Mouse (Mus musculus): Measurements from ENCODE around the gene Gm1113. TPM values are rescaled to one million over a fixed set of nuclear protein-coding genes. Genes with fewer than 3 reads are reported as not detected.

The Gm1113 gene
- polyA plus RNA-seq, 1 experiment from 2014 or later: not detected

DNA sequence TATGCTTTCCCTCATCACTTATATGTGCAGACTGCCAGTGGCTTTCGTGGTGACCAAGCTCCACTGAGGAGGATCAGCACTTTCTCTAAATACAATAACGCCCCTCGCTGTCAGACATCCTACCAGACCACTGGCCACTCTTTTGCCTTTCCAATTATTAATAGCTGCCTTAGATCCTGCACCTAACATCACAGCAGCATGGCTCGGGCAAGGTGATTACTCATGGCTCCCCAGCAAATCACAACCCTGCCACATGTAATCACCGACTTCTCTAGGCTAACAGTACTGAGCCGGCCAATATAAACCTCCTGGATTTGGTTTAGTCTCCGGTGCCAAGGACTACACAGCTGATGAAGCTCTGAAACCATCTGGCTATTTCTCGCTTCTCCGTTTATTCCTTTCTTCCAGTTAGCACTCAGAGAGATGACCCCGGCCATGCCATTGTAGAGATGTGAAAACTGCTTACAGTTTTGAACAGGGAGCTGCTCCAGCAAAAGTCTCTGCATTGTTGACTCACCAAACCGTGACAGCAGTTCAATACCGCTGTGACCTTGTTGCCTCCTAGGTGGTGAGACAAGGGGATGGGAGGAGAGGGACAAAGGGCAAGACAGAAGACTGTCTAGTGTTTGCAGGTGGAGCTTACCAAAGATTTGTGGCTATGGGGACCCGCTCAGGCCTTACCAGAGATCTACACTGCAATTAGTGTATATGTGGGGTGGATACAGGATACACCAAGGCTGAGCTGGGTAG is 21.1 kb upstream of the Gm1113 start:
- ATAC-seq (replicated peaks; ENCODE audit: low FRiP score, low TSS enrichment, low read depth): no peak
- no peak overlapping the region for H3K27ac ChIP-seq (ENCODE audit: low read depth)
- 74% methylated on average over 13 of the region's 13 CpGs for WGBS

DNA sequence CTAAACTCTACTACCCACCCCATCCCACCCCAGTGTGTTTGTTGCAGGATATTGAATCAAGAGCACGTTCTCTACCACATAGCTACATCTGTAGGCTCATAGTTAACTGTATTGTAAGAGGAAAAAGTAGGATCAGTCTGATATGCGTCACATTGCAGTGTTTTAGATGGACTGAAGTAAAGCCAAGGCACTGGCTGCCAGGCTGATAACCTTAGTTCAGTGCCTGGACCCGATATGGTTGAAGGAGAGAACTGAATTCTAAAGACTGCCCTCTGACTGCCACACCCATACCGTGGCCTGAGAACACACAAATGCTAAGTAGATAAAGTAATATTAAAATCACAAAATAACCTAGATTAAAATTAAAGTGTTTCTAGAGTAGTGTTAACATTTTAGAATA is 17.8 kb upstream of the Gm1113 start:
- Histone ChIP-seq H3K9me3 (ENCODE audit: control insufficient read depth, low read length) (no peaks in the 10 kb centered on the region), H3K9ac (ENCODE audit: low read length) (no peak overlapping the region), H3K27me3 (replicated peaks; ENCODE audit: control insufficient read depth, insufficient read depth, low read length) (no peaks in the 10 kb centered on the region), H3K27ac (ENCODE audit: low read depth) (no peak overlapping the region), H3K4me2 (ENCODE audit: low read length) (no peak overlapping the region), H3K4me1 (replicated peaks; ENCODE audit: control insufficient read depth, insufficient read depth, low read length) (no peaks in the 10 kb centered on the region), H3K36me3 (ENCODE audit: control insufficient read depth, insufficient read depth, low read length) (no peaks in the 10 kb centered on the region), H3K4me3 (ENCODE audit: low read depth, low read length) (no peak overlapping the region)
- ATAC-seq (replicated peaks; ENCODE audit: low FRiP score, low TSS enrichment, low read depth) (no peak), DNase-seq (ENCODE audit: low spot score) (no peak)
- 81% methylated on average over 4 of the region's 4 CpGs for whole genome bisulfite sequencing

More for the DNA sequence above, 21.1 kb upstream of the Gm1113 start:
- Histone ChIP-seq H3K27me3 (replicated peaks; ENCODE audit: control insufficient read depth, insufficient read depth, low read length) (no peaks in the 10 kb centered on the region), H3K4me1 (replicated peaks; ENCODE audit: control insufficient read depth, insufficient read depth, low read length) (no peaks in the 10 kb centered on the region), H3K9me3 (ENCODE audit: control insufficient read depth, low read length) (no peaks in the 10 kb centered on the region), H3K36me3 (ENCODE audit: control insufficient read depth, insufficient read depth, low read length) (no peaks in the 10 kb centered on the region), H3K9ac (ENCODE audit: low read length) (no peak overlapping the region), H3K4me3 (ENCODE audit: low read depth, low read length) (no peak overlapping the region), H3K4me2 (ENCODE audit: low read length) (no peak overlapping the region)
- DNase-seq (ENCODE audit: low spot score): no peak

DNA sequence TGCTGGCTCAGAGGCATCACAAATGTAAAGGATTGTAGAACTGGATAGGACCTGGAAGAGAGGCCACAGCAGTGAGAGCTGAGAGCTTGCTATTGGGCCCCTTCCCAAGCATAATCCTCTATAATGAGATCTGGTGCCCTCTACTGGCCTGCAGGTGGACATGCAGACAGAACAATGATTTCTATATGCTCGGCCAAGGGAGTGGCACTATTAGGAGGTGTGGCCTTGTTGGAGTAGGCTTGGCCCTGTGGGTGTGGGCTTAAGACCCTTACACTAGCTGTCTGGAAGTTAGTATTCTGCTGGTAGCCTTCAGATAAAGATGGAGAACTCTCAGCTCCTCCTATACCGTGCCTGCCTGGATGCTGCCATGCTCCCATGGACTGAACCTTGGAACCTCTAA is 17.0 kb upstream of the Gm1113 start:
- no peaks in the 10 kb centered on the region for H3K36me3 ChIP-seq (ENCODE audit: control insufficient read depth, insufficient read depth, low read length)
- H3K4me3 ChIP-seq (ENCODE audit: low read depth, low read length): no peak overlapping the region
- H3K27me3 ChIP-seq (replicated peaks; ENCODE audit: control insufficient read depth, insufficient read depth, low read length): no peaks in the 10 kb centered on the region
- ATAC-seq (replicated peaks; ENCODE audit: low FRiP score, low TSS enrichment, low read depth) (peak; percentile 87), DNase-seq (ENCODE audit: low spot score) (peak; percentile 72)
- no peaks in the 10 kb centered on the region for H3K4me1 ChIP-seq (replicated peaks; ENCODE audit: control insufficient read depth, insufficient read depth, low read length)
- H3K9ac ChIP-seq (ENCODE audit: low read length): no peak overlapping the region
- WGBS: 12% methylated on average over 2 of the region's 2 CpGs
- no peak overlapping the region for H3K4me2 ChIP-seq (ENCODE audit: low read length)
- H3K9me3 ChIP-seq (ENCODE audit: control insufficient read depth, low read length): no peaks in the 10 kb centered on the region
- no peak overlapping the region for H3K27ac ChIP-seq (ENCODE audit: low read depth)

DNA sequence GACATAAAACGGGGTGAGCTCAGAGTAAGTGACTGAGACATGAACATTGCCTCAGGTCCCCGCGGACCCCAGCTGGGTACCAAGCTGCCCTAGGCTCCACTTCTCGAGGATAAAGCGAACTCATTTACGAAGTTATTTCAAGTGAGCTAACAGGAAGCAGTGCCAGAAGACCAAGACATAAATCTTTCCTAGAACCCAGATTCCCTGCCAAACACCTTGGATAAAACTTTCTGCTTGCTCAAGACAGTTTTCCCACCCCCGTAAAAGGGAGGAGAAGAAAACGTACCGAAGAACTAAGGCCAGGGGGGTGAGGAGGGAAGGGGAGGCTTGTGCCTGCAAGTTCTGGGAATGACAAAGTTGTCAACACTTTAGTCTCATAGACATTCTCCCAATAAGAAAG is 15.2 kb upstream of the Gm1113 start:
- 45% methylated on average over 9 of the region's 9 CpGs for WGBS
- Histone ChIP-seq H3K9ac (ENCODE audit: low read length) (no peak overlapping the region), H3K4me3 (ENCODE audit: low read depth, low read length) (no peak overlapping the region), H3K4me1 (replicated peaks; ENCODE audit: control insufficient read depth, insufficient read depth, low read length) (peaks cover 3% of the 10 kb centered on the region; the same call in 1 of the 2 replicates), H3K27me3 (replicated peaks; ENCODE audit: control insufficient read depth, insufficient read depth, low read length) (no peaks in the 10 kb centered on the region), H3K9me3 (ENCODE audit: control insufficient read depth, low read length) (no peaks in the 10 kb centered on the region), H3K36me3 (ENCODE audit: control insufficient read depth, insufficient read depth, low read length) (no peaks in the 10 kb centered on the region), H3K4me2 (ENCODE audit: low read length) (no peak overlapping the region), H3K27ac (ENCODE audit: low read depth) (no peak overlapping the region)
- DNase-seq (ENCODE audit: low spot score) (no peak), ATAC-seq (replicated peaks; ENCODE audit: low FRiP score, low TSS enrichment, low read depth) (no peak)

DNA sequence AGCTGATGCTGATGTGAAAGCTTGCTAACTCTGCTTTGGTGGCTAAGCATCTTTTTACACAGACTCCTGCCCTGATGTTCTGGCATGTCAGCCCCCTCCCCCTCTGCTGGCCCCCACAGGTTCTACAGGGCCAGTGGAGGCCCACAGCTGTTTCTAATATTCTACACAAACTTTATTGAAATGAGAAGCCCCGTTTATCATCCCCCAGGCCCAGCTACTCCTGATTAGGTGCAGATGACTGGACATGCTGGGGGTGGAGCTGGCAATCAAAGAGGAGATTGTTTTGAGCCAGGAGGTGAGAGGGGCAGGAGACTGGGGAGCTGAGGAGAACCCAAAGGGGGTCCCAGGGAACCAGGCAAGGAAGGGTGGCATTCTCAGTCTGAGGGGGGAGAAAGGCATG is 11.7 kb upstream of the Gm1113 start:
- H3K4me2 ChIP-seq (ENCODE audit: low read length): no peak overlapping the region
- H3K9me3 ChIP-seq (ENCODE audit: control insufficient read depth, low read length): no peaks in the 10 kb centered on the region
- no peaks in the 10 kb centered on the region for H3K27me3 ChIP-seq (replicated peaks; ENCODE audit: control insufficient read depth, insufficient read depth, low read length)
- H3K4me1 ChIP-seq (replicated peaks; ENCODE audit: control insufficient read depth, insufficient read depth, low read length): peaks cover 3% of the 10 kb centered on the region; the same call in 1 of the 2 replicates
- no peak overlapping the region for H3K27ac ChIP-seq (ENCODE audit: low read depth)
- no peak overlapping the region for H3K4me3 ChIP-seq (ENCODE audit: low read depth, low read length)
- WGBS: 19% methylated on average over 1 of the region's 1 CpGs
- DNase-seq (ENCODE audit: low spot score): no peak
- no peaks in the 10 kb centered on the region for H3K36me3 ChIP-seq (ENCODE audit: control insufficient read depth, insufficient read depth, low read length)
- ATAC-seq (replicated peaks; ENCODE audit: low FRiP score, low TSS enrichment, low read depth): no peak
- H3K9ac ChIP-seq (ENCODE audit: low read length): no peak overlapping the region

DNA sequence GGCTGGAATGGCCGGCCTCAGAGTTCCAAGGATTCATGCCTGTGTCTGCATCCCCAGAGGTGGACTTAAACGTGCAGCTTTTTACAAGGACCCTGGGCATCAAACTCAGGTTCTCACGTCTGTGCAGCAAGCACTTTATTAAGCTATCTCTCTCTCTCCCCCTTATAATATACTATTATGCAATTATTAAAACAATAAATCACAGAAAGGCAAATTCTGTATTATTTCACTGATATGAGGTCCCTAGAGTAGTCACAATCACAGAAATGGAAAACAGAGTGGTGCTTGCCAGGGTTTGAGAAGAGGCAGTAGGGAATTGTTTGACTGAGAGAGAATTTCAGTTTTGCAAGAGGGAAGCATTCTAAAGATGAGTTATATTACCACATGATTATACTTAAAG is 11.1 kb upstream of the Gm1113 start:
- Histone ChIP-seq H3K4me2 (ENCODE audit: low read length) (no peak overlapping the region), H3K9ac (ENCODE audit: low read length) (no peak overlapping the region), H3K36me3 (ENCODE audit: control insufficient read depth, insufficient read depth, low read length) (no peaks in the 10 kb centered on the region), H3K27me3 (replicated peaks; ENCODE audit: control insufficient read depth, insufficient read depth, low read length) (no peaks in the 10 kb centered on the region), H3K27ac (ENCODE audit: low read depth) (no peak overlapping the region), H3K9me3 (ENCODE audit: control insufficient read depth, low read length) (no peaks in the 10 kb centered on the region), H3K4me1 (replicated peaks; ENCODE audit: control insufficient read depth, insufficient read depth, low read length) (peaks cover 7% of the 10 kb centered on the region; the same call in 1 of the 2 replicates), H3K4me3 (ENCODE audit: low read depth, low read length) (no peak overlapping the region)
- DNase-seq (ENCODE audit: low spot score) (no peak), ATAC-seq (replicated peaks; ENCODE audit: low FRiP score, low TSS enrichment, low read depth) (no peak)
- WGBS: 61% methylated on average over 3 of the region's 3 CpGs

DNA sequence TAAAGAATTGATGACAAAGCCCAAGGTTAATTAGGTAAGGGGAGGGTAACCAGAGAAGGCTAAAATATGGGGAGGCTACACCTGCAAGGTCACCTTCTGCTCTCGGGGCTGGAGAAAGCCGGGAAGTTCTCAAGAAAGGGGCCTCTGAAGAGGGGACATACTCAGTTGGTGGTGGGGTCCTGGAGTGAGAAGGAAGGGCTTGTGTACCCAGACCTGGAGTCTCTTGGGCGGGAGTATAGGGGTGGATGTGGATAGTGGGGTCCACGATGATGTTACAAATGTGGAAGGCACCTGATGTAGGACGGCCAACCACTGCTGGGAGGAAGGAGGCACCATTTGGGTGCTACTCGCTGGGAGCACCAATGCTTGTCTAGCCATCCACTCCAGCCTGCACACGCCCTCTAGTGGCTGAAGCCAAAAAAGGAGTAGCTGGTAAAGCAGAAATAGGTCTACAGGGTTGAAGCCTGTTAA is 5.9 kb upstream of the Gm1113 start:
- WGBS: 22% methylated on average over 7 of the region's 7 CpGs
- Histone ChIP-seq H3K4me2 (ENCODE audit: low read length) (peak overlapping the region; percentile 1; the same call in 1 of the 2 replicates), H3K4me3 (ENCODE audit: low read depth, low read length) (no peak overlapping the region)

DNA sequence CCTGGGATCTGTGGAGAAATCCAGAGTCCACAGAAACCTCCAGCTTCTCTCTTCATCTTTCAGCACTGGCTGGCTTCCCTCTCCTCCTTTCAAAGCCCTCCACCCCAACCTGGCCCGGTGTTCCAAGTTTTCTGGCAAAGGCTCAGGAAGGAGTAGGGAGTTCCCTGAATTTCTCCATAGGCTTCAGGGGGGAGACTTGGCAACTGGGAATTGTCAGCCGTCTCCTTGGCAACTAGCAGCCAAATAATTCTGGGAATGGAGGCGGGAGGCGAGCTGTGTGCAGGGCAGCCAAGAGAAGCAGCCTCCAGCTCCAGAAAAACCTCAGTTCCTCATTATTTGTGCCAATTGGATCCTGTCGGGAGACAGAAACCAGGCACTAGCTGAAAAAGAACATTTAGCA is 5.5 kb upstream of the Gm1113 start:
- H3K27ac ChIP-seq (ENCODE audit: low read depth): peak overlapping the region; percentile 62
- no peaks in the 10 kb centered on the region for H3K36me3 ChIP-seq (ENCODE audit: control insufficient read depth, insufficient read depth, low read length)
- ATAC-seq (replicated peaks; ENCODE audit: low FRiP score, low TSS enrichment, low read depth) (peak; percentile 78), DNase-seq (ENCODE audit: low spot score) (peak; percentile 72)
- H3K9me3 ChIP-seq (ENCODE audit: control insufficient read depth, low read length): no peaks in the 10 kb centered on the region
- WGBS: 30% methylated on average over 5 of the region's 5 CpGs
- peaks cover 9% of the 10 kb centered on the region for H3K4me1 ChIP-seq (replicated peaks; ENCODE audit: control insufficient read depth, insufficient read depth, low read length)
- H3K4me3 ChIP-seq (ENCODE audit: low read depth, low read length): no peak overlapping the region
- no peaks in the 10 kb centered on the region for H3K27me3 ChIP-seq (replicated peaks; ENCODE audit: control insufficient read depth, insufficient read depth, low read length)
- H3K4me2 ChIP-seq (ENCODE audit: low read length): no peak overlapping the region
- H3K9ac ChIP-seq (ENCODE audit: low read length): no peak overlapping the region

More for the DNA sequence above, 5.9 kb upstream of the Gm1113 start:
- Histone ChIP-seq H3K9me3 (ENCODE audit: control insufficient read depth, low read length) (no peaks in the 10 kb centered on the region), H3K4me1 (replicated peaks; ENCODE audit: control insufficient read depth, insufficient read depth, low read length) (peaks cover 9% of the 10 kb centered on the region), H3K27ac (ENCODE audit: low read depth) (peak overlapping the region; percentile 62), H3K36me3 (ENCODE audit: control insufficient read depth, insufficient read depth, low read length) (no peaks in the 10 kb centered on the region), H3K9ac (ENCODE audit: low read length) (no peak overlapping the region), H3K27me3 (replicated peaks; ENCODE audit: control insufficient read depth, insufficient read depth, low read length) (no peaks in the 10 kb centered on the region)
- DNase-seq (ENCODE audit: low spot score): peak; percentile 81
- peak; percentile 77 for ATAC-seq (replicated peaks; ENCODE audit: low FRiP score, low TSS enrichment, low read depth)

Measured in intestine, embryonic 14.5 days (tissue).